Mouse (Mus musculus) spleen, postnatal 36 days (tissue): ENCODE measurements at regions not wholly inside any gene's neighbourhood (a gene's known extent, or its start where the extent isn't known, plus 50 kb on each side); places are given as distances from the start of the nearest gene placed in this dataset.
A peak's percentile ranks its signal among the peaks of the same experiment; 100 is the strongest.

Source experiments
- DNase-seq, 2 experiments: peaks; one replicate each; pipeline ENCODE4 v3.0.0; 2022; ENCODE audit warnings: low spot score in 2 of 2, mixed read lengths in 1 of 2

DNA sequence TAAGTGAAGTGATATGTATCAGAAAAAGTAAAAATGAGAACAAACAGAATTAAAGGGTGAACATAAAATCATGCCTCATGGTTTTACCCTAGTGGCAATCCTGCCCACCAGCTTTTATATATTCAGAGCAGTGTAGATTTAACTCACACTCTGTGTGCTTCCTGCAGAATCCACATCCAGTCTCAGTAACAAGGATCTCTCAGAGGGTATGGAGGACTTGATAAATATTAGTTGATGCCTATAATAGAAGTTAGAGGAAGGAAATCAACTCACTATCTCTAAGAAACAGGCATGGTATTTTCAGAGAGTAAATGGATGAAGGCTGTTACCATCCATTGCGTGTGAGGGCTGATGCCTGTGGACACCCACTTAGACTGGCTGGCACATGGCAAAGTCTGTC is 492.5 kb upstream of the Nr5a2 start:
- no peak for DNase-seq

DNA sequence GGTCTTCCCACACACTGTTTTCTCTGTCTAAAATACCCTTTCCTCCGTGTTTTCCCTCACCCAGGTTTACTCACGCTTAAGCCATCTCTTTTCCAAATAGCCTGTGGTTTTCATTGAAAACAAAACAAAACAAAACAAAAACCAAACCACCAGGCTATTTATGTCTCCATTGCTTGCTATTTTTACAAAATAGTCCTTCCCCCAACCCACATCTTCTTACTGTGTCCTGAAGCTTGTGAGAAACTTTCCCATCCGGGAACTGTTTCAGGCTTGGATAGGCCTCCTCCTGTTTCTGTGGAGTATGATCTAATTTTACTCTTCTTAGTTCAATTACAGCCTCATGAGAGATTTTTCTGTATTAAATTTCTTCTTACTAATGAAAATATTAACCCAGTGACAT is 486.2 kb upstream of the Nr5a2 start:
- DNase-seq, result no peak

DNA sequence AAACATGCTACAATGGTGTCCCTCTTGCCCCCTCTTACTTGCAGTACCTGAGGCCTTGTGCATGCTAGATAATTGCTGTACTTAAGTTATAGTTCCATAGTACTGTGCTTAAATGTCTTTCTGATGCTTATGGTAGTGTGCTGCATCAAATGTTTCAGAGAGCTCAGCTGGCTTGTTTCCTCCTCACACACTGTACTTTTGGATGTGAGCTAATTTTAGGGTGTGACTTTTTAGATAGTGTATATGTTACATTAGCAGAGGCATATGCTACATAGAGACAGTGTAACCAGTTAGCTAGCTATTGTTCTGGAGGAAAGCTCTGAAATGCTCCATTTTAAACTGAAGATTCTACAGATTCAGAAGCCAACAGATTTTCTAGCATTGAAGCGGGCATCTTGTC is 467.9 kb upstream of the Nr5a2 start:
- DNase-seq, result no peak

DNA sequence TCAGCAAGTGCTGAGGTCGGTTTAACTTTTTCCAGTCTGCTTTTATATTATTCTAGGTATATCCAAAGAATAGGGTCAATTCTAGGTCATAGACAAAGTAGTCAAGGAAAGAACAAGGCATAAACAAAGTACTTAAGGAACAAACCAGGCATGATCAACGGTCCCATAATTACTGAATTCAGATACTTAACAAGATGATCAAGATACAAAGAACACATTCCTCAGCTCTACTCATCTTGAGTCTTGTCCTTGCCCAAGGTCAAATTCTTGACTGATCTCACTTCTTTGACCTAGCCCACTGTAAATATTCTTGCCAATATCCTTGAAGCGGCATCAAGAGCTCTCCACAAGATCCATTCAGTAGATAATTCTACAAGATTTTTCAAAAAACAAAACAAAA is 458.1 kb upstream of the Nr5a2 start:
- DNase-seq, result no peak

DNA sequence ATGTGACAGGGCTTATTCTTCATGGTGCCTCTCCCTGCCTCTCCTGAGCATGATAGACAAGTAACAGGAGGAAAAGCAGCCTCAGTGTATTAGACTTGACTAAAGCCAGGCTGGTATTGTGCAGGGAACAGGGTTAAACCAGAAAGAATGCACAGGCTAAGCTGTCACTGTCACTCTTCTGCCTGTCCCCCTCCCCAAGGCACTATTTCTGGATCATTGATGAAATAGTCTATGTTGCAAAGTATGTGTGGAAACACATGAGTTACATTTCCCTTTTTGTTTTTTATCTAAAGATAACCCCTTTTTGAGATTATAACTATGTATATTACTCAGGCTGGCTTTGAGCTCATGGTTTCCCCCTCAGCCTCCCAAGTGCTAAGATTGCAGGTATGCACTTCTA is 436.5 kb upstream of the Nr5a2 start:
- DNase-seq, result no peak

DNA sequence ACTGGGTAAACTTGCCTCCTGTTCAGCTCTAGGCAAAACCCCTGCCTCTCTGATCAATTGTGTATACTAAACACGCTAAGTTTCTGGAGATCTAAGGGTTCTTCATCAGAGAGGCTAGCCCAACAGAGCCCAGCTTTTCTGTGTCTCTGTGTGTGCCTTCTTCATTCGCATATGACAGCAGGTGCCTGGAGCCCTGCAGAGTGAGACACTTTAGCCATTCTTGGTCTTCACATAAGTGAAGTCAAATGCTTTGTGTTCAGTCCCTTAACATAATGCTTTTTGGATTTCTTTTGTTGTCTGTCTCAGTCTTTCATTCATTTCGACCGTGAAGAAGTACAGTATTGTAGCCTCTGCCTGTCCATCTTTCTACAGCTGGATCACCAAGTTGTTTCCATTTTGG is 427.3 kb upstream of the Nr5a2 start:
- DNase-seq, result no peak

DNA sequence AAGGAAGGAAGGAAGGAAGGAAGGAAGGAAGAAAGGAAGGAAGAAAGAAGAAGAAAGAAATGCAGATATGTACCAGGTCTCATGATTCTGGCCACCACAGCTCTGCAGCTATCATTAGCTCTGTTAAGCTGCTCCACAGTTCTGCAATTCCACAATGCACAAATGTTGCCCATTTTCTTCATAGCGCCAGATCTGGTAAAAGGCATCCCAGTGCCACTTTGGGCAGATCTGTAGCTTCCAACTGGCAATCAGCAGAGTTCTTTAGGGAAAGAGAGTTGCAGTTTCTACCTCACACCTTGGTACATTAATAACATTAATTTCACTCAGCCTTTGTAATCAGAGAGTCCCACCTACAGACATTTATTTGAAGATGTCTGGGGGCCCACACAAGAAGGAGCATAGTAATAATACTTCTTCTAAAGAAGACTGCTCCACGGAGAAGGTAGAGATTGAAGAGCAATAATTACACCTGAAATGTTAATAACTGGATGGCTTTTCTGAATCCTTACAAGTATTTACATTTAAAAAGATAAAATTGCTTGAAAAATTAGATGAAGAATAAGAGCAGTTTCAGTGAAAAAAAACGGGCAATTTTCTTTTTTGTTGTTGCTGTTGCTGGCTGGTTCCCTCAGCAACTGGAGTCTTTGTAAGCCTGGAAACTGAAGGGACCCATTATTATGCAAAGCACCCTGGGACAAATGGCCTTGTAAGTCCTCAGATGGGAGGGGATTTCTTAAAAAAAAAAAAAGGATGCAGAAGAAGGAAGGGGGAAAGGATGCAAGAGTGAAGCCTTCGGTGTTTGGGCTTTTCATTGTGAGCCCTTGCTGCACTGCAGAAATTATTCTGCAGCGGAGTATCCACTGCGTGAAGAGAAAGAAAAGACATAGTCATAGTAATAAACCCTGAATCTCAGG is 418.1 kb upstream of the Nr5a2 start:
- no peak for DNase-seq

DNA sequence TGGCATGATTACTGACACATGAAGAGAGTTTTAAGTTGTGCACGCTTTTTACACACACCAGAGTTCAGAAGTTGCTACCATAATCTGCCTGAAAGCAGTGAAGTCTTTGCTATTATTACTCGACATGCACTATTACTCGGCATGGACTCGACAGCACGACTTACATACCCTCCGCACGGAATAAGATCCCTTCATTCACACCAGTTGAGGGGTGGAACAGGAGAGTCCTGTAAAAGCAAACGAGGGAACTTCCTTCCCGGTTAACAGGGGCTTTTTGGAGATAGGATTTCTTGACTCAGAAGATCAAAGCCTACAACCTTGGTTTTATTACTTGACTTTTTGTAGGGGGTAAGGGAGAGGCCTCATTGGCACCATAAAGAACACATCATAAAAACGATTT is 416.4 kb upstream of the Nr5a2 start:
- DNase-seq, result no peak

DNA sequence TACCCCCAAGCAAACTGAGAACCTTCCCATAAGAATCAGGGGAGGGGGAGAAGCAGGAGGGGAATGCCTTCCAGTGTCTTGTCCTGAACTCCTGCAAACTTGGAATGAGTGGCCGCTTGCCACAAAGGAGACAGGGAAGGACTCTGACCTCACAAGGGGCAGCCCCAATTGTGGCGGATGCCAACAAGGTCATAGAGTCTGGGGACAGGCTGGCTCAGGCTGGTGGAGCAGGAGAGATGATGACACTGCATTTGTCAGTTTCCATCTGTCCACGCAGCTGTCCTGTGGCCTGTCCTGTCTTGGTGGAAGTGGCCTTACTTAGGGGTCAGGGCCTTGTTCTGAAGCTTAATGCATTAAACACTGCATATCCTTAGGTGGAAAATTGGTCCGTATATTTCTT is 414.4 kb upstream of the Nr5a2 start:
- no peak for DNase-seq

DNA sequence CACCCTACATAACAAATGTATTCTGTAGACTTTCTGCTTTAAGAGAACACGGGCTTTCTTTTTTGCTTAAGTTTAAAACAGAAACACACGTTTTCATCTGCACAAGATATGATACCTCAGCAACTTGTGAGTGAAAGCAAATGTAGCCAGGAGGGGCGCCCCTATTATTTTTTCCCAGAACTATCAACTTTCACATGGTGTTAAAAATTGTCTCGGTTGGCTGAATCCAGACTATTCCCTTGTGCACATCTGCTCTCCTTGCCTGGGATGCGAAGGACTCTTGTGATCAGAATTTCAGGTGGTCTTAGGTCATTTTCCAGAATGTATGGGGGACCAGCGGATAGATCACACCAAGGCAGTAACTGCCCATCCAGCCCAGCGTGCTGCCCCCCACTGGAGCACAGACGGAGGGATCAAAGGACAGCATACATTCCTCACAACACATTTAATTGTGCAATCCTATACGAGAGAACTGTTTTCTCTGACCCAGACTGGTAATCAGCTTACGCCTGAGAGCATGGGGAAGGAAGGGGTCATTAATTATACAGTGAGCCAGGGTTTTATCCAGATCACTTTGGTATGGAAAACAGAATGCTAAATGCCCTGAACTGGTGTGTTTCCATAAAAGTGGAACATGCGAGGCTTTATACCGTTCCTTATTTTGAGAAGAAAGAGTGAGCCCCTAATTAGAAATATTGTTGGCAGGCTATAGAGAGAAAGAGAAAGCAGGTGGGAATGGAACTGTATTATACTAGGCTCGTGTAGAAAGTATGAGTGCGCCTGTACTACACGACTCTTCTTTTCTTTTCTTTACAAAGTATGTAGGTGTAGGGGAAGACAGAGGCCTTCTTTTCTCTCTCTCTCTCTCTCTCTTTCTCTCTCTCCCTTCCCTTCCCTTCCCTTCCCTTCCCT is 413.5 kb upstream of the Nr5a2 start:
- DNase-seq, result no peak

DNA sequence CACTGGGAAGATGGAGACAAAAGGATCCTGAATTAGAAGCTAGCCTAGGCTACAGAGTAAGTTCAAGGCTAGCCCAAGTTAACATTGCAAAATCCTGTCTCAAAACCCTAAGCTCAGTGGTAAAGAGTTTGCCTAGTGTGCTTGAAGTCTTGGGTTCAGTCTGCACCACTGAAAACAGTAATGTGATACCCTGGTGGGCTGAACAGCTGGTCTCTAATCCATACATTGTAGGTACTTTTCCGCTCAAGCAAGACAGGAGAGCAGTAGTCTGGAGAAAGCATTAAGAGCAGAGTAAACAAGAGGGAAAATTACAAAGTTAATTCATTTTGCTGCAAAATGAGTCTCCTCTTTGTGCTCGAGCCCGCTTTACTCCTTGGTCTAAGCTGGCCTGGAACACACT is 412.0 kb upstream of the Nr5a2 start:
- DNase-seq, result no peak

DNA sequence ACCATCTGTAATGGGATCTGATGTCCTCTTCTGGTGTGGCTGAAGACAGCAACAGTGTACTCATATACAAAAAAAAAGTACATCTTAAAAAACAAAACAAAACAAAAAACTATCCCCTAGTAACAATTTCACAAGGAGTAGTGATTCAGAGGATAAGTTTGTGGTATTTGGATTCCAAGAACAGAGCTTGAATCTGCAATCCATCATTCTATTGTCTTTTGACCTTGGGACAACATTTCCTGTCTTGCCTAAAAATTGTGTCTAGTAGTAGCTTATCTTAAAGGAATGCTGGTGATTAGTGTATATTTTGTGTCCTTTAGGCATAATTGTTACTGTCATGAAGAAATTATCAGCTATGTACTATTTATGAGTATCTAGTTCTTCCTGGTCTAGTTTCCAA is 404.1 kb upstream of the Nr5a2 start:
- DNase-seq, result no peak

DNA sequence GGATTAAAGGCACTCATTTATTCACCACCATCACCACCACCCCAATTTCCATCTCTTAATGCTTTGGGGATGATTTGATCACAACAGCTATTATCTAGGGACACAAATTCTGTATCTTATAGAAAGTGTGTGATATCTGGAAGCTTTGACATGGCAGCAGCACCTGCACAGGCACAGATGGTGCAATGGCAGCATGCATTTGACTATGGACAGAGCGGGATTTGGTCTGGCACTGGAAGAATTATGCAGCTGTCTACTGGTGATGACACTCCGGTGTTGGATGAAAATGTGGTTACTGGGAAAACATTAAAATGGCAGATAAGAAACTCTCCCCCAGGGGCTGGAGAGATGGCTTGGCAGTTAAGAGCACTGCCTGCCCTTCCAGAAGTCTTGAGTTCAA is 403.7 kb upstream of the Nr5a2 start:
- no peak for DNase-seq

DNA sequence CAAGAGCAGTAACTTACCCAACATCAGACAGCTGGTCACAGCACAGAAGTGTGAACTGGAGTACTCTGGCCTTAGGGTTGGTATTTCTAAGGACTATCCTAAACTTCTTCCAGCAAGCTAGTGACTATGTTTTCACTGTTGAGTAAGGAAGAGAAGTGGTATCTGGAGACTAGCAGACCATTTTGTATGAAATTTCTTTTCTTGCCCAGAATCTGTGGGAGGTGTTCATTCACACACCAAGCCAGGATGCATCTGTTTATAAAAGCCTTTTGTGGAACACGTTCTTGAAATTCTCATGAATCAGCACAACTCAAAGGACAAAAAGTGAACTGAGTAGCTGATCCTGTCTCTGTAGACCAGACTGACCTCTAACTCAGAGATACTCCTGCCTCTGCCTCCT is 403.3 kb upstream of the Nr5a2 start:
- no peak for DNase-seq

DNA sequence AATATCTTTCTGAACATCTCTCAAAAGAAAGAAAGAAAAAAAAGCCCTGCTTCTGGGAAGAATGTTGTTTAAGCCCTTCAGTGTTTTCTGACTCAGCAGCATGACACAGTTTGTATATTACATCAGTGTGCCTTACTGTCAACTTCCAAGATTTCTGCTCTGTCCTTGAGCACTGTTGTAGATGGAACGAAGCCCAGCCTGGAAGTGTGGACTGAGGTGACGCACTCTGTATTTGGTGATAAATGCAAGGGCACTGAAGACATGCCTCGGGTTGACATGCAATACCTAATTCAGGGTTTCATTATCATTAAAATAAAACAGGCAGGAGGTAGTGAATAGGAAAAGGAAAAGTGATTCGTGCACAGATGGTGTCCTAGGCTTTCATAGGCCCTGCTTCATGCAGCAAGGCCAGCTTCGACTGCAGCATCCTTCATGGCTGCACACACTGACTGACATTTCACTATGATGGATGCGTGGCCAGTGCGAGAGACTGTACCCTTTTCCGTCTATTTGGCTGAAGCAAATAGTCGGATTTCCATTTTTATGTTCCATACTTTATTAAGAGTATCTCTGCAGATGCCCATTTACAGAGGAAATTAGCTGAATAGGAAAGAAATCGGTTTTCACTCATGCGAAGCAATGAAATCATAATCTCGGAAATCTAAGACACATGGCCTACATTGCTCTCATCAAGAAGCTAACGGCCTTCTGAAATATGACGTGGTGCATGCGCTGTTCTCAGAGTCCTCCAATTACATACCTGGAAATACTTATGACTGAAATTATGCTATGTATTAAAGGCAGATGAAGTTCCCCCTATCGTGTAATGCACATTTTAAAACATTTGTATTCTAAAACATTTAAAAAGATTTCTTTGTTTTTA is 400.7 kb upstream of the Nr5a2 start:
- no peak for DNase-seq

DNA sequence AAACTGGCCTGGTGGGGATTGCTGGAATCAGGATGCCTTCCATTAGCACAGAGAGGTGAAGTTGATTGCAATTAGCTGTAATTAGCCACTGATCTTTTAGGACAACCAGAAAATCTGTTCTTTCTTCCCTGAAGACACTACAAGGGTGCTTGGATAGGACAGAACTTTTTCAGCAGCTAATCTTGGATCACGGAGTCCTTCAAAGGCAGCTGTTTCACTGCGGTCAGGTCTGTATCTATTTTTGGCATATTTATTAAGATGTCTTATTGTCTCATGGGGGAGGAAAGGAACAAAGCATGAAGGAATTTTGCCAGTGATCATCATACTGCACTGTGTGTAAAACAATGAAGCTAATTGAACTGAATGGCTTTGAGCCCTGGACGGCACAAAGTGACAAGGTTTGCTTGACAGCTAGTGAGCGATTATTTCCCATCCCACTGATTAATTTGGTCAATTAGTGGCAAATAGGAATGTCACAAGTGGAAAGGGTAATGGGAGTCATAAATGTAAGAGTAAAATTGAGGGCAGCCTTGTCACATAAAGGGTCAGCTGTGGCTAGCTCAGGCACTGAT is 395.8 kb upstream of the Nr5a2 start:
- DNase-seq, result no peak

DNA sequence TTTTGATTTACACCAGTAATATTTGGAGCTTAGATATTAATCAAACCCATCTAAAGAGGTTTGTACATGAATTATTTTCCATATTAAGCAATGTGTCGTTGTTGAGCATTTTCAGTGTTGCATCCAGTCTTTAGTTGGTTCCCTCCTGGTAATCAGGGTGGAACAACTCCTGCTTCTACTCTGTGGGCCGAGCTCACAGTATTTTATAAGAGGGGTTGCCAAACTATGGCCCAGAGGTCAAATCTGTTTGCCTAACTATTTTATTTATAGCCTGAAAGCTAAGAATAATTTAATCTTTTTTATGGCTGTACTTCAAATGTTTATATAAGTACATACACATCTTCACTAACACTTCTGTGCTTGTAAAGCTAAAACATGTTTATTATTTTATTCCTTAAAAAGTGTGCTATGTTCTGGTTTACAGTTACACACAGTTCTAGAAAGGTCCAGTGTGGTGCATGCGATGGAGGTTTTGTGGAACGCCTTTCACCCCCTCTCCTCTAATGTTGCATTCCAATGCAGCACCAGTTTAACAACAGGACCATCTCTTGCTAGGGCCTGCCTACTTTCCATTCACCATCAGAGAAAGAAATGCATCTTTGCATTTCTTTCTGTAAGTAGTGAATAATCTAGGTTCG is 392.3 kb upstream of the Nr5a2 start:
- no peak for DNase-seq

DNA sequence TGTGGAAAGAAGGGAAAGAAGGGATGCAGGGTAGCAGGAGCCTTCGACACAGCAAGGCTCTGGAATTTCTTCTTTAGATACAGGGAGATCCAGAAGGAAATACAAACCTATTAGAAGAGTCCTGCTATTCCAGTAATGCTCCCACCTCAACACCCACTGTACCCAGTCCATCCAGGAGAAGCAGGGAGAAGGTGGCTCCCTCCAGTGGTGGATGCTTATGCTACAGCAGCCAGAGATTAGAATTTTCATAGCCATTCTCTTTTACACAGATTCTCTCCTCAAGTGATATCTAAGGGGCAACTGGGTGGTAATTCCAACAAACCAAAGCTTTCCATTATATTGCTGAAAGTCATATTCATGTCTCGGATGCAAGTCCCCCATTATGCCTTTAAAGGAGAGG is 373.9 kb upstream of the Nr5a2 start:
- DNase-seq, result no peak

DNA sequence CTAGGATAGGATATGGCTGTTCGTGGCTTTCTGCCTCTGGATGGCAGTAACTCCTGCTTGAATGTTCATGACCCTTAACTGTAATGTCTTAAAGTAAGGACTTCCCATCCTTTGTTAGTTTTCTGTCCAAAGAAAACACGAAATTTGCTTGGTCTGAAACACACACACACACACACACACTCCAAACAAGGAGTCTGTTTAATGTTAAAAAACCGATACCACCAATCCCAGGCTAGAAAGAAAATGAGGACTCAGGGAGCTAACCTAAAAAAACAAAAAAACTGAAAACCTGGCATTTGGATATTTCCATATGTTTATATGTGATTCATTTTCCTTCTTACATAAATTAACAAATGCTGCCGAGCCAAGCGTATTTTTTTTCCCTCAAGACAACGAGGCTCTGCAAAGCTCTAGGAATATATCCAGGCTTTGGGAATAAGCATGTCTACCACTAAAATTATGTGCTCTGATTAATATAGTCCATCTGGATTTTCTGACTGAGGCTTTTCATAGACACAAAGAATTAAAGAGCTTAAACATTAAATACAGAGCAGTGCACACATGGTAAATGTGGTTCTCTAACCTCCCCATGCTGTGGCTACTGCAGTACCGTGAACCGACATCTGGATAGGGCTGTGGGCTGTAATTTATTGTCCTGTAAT is 372.0 kb upstream of the Nr5a2 start:
- DNase-seq, result no peak

DNA sequence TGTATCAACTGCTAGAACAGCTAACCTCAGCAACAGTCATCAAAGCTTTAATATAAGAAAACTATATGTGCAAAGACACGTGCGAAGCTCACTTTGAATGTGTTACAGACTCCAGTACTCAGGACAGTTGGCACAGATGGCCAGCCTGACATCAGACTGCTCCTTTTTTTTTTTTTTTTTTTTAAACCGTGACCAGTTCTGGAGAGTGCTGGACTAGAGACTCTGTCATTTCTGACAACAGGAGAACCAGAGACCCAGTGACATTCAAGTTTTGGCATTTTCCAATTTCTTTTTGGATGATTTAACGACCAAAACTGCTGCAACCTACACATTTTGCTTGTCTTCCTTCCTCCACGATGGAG is 371.5 kb upstream of the Nr5a2 start:
- no peak for DNase-seq

DNA sequence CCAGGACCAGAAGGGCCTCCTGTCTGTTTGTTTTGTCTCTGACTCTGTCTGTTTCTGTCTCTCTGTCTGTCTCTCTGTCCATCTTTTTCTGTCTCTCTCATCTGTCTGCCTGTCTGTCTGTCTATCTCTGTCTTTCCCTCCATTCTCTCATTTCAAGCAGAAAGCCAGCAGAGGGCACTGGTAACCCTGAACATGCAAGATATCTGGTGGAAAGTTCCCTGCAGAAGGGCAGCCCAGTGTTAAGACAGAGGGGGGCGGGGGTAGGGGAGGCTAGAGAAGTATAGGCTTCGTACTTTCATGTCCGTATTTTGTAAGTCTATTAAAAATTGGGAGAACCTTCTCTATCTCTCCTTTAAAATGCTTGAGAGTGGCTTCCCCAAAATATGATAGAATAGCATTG is 370.4 kb upstream of the Nr5a2 start:
- DNase-seq, result peak; percentile 16 to 20
